Mouse (Mus musculus) CD8-positive naive resting alpha-beta T cell, adult 2 months (primary cell): ENCODE data around the gene Cd82.
A peak's percentile ranks its signal among the peaks of the same experiment; 100 is the strongest.

Source experiments
- DNase-seq, 2 experiments: peaks; one replicate each; pipeline ENCODE4 v3.0.0; 2022; ENCODE audit warnings: low read depth in 2 of 2, low spot score in 2 of 2

The Cd82 gene

DNA sequence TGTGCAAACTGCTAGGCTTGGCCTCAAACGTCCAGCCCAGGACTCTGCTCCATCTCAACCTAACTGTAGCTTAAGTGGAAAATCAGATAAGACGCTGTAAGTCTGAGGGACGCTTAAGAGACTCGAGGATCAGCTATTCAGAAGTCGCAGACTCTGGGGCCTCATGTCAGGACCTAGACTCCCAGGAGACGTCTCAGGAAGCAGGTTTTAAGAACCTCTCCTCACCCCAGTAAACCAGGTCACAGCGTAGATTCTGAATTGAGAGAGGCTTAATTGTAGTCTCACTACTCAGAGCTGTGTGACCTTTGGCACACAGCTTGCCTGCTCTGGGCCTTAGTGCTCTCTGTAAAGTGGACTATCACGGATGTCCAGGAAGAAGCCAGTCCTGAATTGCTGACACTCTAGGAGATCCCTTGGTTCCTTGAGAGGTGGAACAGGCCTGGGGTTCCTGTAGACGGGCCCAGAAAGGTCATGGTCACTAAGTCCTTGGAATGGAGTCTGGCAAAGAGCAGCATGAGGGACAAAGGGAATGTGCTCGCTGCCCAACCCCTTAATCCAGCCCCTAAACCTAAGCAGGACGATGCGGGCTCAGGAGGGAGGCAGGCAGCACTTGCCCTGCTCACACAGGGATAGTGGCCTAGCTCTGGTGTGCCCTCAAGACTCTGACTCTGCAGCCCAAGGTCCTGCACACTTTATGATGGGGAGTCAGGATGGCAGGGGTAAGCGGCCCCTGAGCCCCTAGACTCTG is 16.2 kb downstream of the Cd82 start:
- no peak for DNase-seq

GRCm38 (mm10) chr2:93445237-93445651 is 17.7 kb downstream of the Cd82 start:
- DNase-seq: no peak

DNA sequence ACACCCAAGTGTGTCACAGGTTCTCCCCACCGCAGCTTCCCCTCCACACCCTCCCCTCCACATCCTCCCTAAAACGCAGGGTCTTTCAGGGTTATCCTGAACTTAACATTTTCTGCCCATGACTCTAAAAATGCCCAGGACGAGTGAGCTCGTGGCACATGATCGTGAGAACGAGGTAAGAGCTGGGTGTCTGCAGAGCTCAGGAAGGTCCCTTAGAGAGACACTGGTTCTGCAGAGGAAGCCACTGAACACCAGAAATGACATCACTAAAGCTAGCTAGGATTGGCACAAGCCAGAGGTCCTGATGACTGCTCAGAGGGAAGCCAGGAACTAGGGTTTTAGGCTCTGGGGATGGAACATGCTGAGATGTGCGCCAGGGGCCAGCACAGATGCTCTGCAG is 18.7 kb downstream of the Cd82 start:
- DNase-seq: no peak

GRCm38 (mm10) chr2:93443106-93443505 is 19.8 kb downstream of the Cd82 start:
- DNase-seq: no peak

GRCm38 (mm10) chr2:93439812-93440559 is 23.0 kb downstream of the Cd82 start:
- no peak for DNase-seq

DNA sequence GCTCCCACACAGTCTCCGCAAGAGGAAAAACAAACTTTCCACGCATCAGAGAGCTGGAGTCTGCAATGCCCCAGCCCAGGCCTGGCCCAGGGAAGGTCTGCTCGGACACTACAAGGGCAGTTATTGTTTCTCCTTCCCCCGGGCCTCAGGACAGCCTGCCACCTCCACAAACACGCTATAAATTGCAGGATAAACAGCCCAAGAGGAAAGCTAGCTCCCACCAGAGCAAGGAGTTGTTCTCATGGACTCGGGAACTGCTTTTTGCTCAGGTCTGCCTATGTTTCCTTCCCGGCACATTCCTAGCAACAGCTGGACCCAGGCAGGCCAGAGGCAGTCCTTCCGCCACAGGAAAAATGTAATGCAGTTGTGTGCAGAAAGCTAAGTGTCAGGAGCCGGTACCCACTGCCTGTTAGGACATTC is 23.6 kb downstream of the Cd82 start:
- DNase-seq: no peak

DNA sequence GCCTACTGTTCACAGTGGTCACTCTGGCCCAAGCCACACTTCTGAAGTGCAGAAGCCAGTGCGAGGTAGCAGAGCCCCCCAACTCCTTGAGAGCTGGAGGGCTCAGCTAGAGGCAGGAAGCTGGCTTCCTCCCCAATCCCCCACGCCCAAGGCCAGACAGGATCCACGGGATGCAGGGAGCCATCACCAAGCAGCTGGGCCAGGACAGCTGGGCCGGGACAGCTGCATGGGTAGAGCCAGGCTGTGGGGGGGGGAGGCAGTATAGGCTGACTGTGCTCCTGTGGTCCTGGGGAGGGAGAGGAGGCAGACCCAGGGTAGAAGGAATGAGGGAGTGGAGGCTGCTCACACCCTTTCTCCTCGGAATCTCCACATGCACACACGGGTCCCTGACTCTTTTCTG is 24.6 kb downstream of the Cd82 start:
- DNase-seq: no peak

- no peak for DNase-seq
Observed at GRCm38 (mm10) chr2:93435577-93435976, 27.4 kb downstream of the Cd82 start.

GRCm38 (mm10) chr2:93434896-93435295 is 28.0 kb downstream of the Cd82 start:
- no peak for DNase-seq

DNA sequence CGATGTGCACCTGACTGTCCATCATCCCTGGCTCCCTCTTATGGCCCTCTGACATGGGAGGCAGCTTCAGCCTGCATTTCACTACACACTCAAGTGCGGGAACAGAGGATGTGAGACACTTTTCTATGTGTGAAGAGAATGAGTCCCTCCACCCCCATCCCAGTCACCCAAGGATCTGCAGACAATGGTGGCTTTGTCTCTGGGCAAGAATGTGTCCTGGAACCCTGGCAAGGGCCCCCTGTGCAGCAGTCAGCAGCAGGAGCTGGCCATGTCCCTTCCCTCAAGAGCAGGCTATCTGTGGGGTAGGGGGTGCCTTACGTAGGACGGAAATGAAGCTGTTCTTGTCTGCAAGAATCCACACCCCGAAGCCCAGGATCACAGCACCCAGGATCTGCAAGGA is 29.4 kb downstream of the Cd82 start:
- no peak for DNase-seq

- no peak for DNase-seq
Observed at GRCm38 (mm10) chr2:93432600-93433389, 30.1 kb downstream of the Cd82 start.

DNA sequence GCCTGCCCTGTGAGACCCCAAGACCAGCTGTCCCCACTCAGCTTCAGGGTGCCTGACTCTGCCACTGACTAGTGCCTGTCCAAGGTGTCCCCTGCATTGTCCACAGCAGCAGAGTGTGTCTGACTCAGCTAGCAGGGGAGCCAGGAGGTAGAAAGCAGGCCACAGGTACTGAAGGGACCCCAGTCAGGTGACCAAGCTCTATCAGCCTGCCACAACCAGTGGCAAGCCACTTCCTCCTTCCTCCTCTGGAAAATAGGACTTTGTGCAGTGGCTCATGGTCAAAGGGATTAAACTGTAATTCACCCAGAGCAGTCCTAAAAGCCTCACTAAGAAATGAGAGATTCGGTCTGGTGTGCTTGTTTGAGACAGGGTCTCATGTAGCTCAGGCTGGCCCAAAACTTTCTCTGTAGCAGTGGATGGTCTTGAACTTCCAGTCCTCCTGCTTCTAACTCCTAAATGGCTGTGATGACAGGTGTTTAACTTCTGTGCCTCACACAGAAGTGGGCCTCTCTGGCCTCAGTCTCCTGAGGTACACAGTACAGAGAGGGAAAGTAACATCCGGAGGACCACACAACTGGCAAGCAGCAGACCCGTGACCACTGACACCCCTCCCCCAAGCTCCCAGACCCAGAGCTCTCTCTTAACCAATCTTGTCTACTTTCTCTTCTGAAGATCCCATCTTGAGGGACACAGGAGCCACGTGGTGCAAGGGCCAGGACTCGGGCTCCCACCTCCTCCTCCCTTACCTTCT is 31.2 kb downstream of the Cd82 start:
- no peak for DNase-seq

- DNase-seq: no peak
Observed at GRCm38 (mm10) chr2:93430993-93431392, 31.9 kb downstream of the Cd82 start.

GRCm38 (mm10) chr2:93428004-93428531 is 34.9 kb downstream of the Cd82 start:
- DNase-seq: peak; percentile 40 to 48

- peak; percentile 25 to 30 for DNase-seq
Observed at GRCm38 (mm10) chr2:93427000-93427715, 35.8 kb downstream of the Cd82 start.

- DNase-seq: no peak
Observed at GRCm38 (mm10) chr2:93425810-93426209, 37.1 kb downstream of the Cd82 start.

GRCm38 (mm10) chr2:93424307-93424984 is 38.5 kb downstream of the Cd82 start:
- peak; percentile 30 to 49 for DNase-seq

- DNase-seq: peak; percentile 69 to 77
Observed at GRCm38 (mm10) chr2:93421320-93421719, 41.6 kb downstream of the Cd82 start.

- DNase-seq: no peak
Observed at GRCm38 (mm10) chr2:93419971-93420370, 43.0 kb downstream of the Cd82 start.

- peak; percentile 47 to 67 for DNase-seq
Observed at GRCm38 (mm10) chr2:93418396-93418795, 44.5 kb downstream of the Cd82 start.
